Mouse (Mus musculus): ENCODE results near the gene Guk1.

DNA sequence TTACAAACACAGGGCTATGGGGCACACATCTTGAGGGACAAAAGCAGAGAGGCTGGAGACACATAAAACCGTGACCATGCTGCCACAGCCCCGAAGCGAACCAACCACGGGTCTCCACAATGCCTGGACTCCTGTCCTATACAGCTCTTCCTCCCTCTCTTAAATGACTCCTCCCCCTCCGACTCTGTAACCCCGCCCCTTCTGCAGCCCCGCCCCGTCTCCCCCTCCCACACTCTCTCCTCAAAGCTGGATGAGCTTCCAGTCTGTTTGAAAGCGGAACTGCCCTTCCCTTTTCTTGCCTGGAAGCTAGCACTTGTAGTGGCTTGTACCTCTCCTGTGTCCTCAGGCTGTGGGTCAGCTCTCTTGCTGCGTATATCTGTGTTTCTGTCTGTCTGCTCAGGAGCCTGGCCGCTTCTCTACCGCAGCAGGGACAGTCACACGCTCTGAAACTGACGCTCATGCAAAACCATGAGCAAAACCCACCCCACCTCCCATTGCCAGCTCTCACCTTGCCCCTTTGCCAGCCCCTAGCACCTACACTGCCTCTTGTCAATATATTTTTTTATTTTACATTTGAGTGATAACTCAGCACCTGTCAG lies 50.1 kb downstream of the Guk1 start:
- TF ChIP-seq CTCF (IDR thresholded peaks at IDR 0.05; ENCODE audit: control insufficient read depth, insufficient read depth, insufficient read length) (no peak), FOSL1 (IDR thresholded peaks at IDR 0.05; ENCODE audit: insufficient read depth, low read length, poor library complexity, severe bottlenecking) (no peak), USF1 (IDR thresholded peaks at IDR 0.05; ENCODE audit: low read depth) (no peak)

Measured in C2C12 (cell line).